Mouse (Mus musculus) thymus, adult 18-20 months (tissue): ENCODE measurements around the gene Eef1akmt1.

Experiments used
- DNase-seq, 2 experiments: peaks; one replicate each; pipeline ENCODE4 v3.0.0; 2022; ENCODE audit warnings: mixed read lengths in 2 of 2

Eef1akmt1 gene

GRCm38 (mm10) chr14:57517001-57517400 lies 54.4 kb downstream of the Eef1akmt1 start:
- DNase-seq: no peak

- DNase-seq: no peak
Measured at GRCm38 (mm10) chr14:57515156-57515762, 56.2 kb downstream of the Eef1akmt1 start.

DNA sequence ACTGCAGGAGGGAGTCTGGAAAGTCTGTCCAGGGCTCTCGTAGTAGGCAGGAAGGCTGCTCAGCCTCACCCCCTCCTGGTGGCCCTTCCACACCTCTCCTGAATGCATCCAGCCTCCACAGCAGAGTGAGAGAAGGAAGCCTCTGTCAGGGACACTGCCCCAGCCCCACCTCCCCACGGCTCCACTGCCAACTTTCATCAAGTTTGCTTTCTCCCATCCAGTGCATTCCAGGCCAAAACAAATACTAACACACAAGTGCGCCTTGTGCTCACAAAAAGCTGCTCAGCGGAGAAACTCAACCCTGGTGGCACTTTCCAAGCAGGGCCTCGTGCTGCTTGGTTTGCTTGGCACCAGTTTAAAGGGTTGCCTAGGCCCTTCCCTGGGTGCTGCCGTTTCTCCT lies 61.9 kb downstream of the Eef1akmt1 start:
- no peak for DNase-seq

GRCm38 (mm10) chr14:57503729-57504128 lies 67.7 kb downstream of the Eef1akmt1 start:
- no peak for DNase-seq
